Mouse (Mus musculus) neural tube, embryonic 11.5 days (tissue): ENCODE measurements around the gene Gjb2. TPM values are rescaled to one million over a fixed set of nuclear protein-coding genes. Genes with fewer than 3 reads are reported as not detected.
A peak's percentile ranks its signal among the peaks of the same experiment; 100 is the strongest.

Source experiments
- ATAC-seq: fragments of 200-750 bp; cut with Nextera tagmentation; 2 replicates; pipeline ENCODE4 v1.8.0; 2017; ENCODE audit warnings: moderate number of reproducible peaks, mild to moderate bottlenecking, moderate TSS enrichment, moderate library complexity; ENCODE audit not compliant: insufficient read depth, low FRiP score, low TSS enrichment
- DNase-seq: peaks from one replicate; pipeline ENCODE4 v3.0.0-alpha.2; 2015; ENCODE audit warnings: low spot score
- H3K27ac ChIP-seq: fragments of 300-500 bp; sonication (generic); 2 replicates; pipeline ENCODE4 v1.5.1; 2014; ENCODE audit warnings: low read depth, mild to moderate bottlenecking, low read length
- H3K27me3 ChIP-seq: fragments of 300-500 bp; sonication (generic); 2 replicates; pipeline ENCODE4 v1.6.1; 2014; ENCODE audit warnings: mild to moderate bottlenecking, low read length, mixed read lengths; ENCODE audit not compliant: control insufficient read depth, insufficient read depth
- H3K36me3 ChIP-seq: fragments of 300-500 bp; sonication (generic); 2 replicates; pipeline ENCODE4 v1.6.1; 2014; ENCODE audit warnings: mild to moderate bottlenecking, low read length, moderate library complexity, mixed read lengths; ENCODE audit not compliant: control insufficient read depth, insufficient read depth
- H3K4me1 ChIP-seq: fragments of 300-500 bp; sonication (generic); 2 replicates; pipeline ENCODE4 v1.6.1; 2014; ENCODE audit warnings: low read length, mixed read lengths; ENCODE audit not compliant: control insufficient read depth, insufficient read depth
- H3K4me2 ChIP-seq: fragments of 300-500 bp; sonication (generic); 2 replicates; pipeline ENCODE4 v1.6.1; 2014; ENCODE audit warnings: low read depth, mild to moderate bottlenecking, moderate library complexity
- H3K4me3 ChIP-seq: fragments of 300-500 bp; sonication (generic); 2 replicates; pipeline ENCODE4 v1.5.1; 2014; ENCODE audit warnings: low read depth, low read length
- H3K9ac ChIP-seq: fragments of 300-500 bp; sonication (generic); 2 replicates; pipeline ENCODE4 v1.6.1; 2014; ENCODE audit warnings: mild to moderate bottlenecking, low read length
- H3K9me3 ChIP-seq: fragments of 300-500 bp; sonication (generic); 2 replicates; pipeline ENCODE4 v1.6.1; 2016; ENCODE audit warnings: low read length; ENCODE audit not compliant: control insufficient read depth
- WGBS: fragments of 180-500 bp; shearing (Covaris S2); extraction: QIAGEN DNeasy Blood & Tissue Kit; methylation state at CpG from one replicate; pipeline ENCODE4 v1.1.7; 2014; 5-methylcytosine and 5-hydroxymethylcytosine counted together
- polyA plus RNA-seq: library from polyadenylated mRNA; unstranded; fragments of >200 nt; fragmentation: Nextera tagmentation; extraction: Ambion mirVana; gene quantifications from 2 replicates; pipeline ENCODE4 v1.2.1, GENCODE M21; 2014

The Gjb2 gene
- 47.4 and 50.0 TPM in 2 replicates for polyA plus RNA-seq

GRCm38 (mm10) chr14:57104106-57105023 lies at the start of gene Gjb2:
TSS of gene Gjb2 (minus strand) at chr14:57104702.
- Histone ChIP-seq H3K27me3 (peaks cover 49% of the 10 kb centered on the region), H3K27ac (no peak within 1 kb of the TSS)

GRCm38 (mm10) chr14:57145741-57146140 lies 41.2 kb upstream of the Gjb2 start:
- 60% methylated on average over 4 of the region's 4 CpGs for whole genome bisulfite sequencing
- DNase-seq: no peak
- no peak for ATAC-seq
- Histone ChIP-seq H3K36me3 (no peaks in the 10 kb centered on the region), H3K27me3 (no peaks in the 10 kb centered on the region), H3K4me1 (no peaks in the 10 kb centered on the region), H3K4me3 (no peak overlapping the region), H3K27ac (no peak overlapping the region), H3K9me3 (no peaks in the 10 kb centered on the region), H3K9ac (no peak overlapping the region), H3K4me2 (no peak overlapping the region)

More at GRCm38 (mm10) chr14:57104106-57105023, at the start of gene Gjb2:
- Histone ChIP-seq H3K9ac (peak within 1 kb of the TSS; percentile 40), H3K4me2 (peak within 1 kb of the TSS; percentile 100), H3K9me3 (no peaks in the 10 kb centered on the region), H3K4me3 (peak within 1 kb of the TSS; percentile 58), H3K36me3 (no peaks in the 10 kb centered on the region), H3K4me1 (0 out of 2 replicates have a peak, but pooled peaks cover 2% of the 10 kb centered on the region)
- peak; percentile 55 for DNase-seq
- under 1% methylated on average over 98 of the region's 101 CpGs for WGBS
- 0 out of 2 replicates have a peak, but pooled peaks have one; percentile 38 for ATAC-seq

- 26% methylated on average over 8 of the region's 8 CpGs for WGBS
- Histone ChIP-seq H3K4me3 (no peak overlapping the region), H3K27ac (no peak overlapping the region), H3K36me3 (no peaks in the 10 kb centered on the region), H3K9me3 (no peaks in the 10 kb centered on the region), H3K27me3 (peaks cover 24% of the 10 kb centered on the region), H3K4me1 (peaks cover 8% of the 10 kb centered on the region; the same call in 1 of the 2 replicates), H3K9ac (no peak overlapping the region), H3K4me2 (no peak overlapping the region)
- no peak for DNase-seq
- ATAC-seq: peak; percentile 63
Measured at GRCm38 (mm10) chr14:57135265-57135664, 30.8 kb upstream of the Gjb2 start.

- peaks cover 8% of the 10 kb centered on the region; the same call in 1 of the 2 replicates for H3K4me1 ChIP-seq
- no peak for ATAC-seq
- H3K9ac ChIP-seq: no peak within 1 kb of the TSS
- H3K4me2 ChIP-seq: peak within 1 kb of the TSS; percentile 58
- H3K9me3 ChIP-seq: no peaks in the 10 kb centered on the region
- peaks cover 24% of the 10 kb centered on the region for H3K27me3 ChIP-seq
- DNase-seq: peak; percentile 21
- H3K4me3 ChIP-seq: peak within 1 kb of the TSS; percentile 31
- no peak within 1 kb of the TSS for H3K27ac ChIP-seq
- no peaks in the 10 kb centered on the region for H3K36me3 ChIP-seq
- 2% methylated on average over 33 of the region's 33 CpGs for WGBS
Measured at GRCm38 (mm10) chr14:57133161-57133661, 28.7 kb upstream of the Gjb2 start, which contains the start of gene Gjb6. TSS of gene Gjb6 (minus strand) at chr14:57133611.

GRCm38 (mm10) chr14:57127383-57127782 lies 22.9 kb upstream of the Gjb2 start:
- no peak for ATAC-seq
- Histone ChIP-seq H3K27ac (no peak overlapping the region), H3K4me3 (no peak overlapping the region), H3K4me2 (no peak overlapping the region), H3K9ac (no peak overlapping the region), H3K9me3 (no peaks in the 10 kb centered on the region), H3K27me3 (peaks cover 4% of the 10 kb centered on the region), H3K4me1 (no peaks in the 10 kb centered on the region), H3K36me3 (no peaks in the 10 kb centered on the region)
- WGBS: 76% methylated on average over 4 of the region's 4 CpGs
- DNase-seq: no peak

- H3K27ac ChIP-seq: no peak overlapping the region
- WGBS: 88% methylated on average over 7 of the region's 7 CpGs
- no peaks in the 10 kb centered on the region for H3K36me3 ChIP-seq
- no peaks in the 10 kb centered on the region for H3K4me1 ChIP-seq
- no peak overlapping the region for H3K4me2 ChIP-seq
- DNase-seq (no peak), ATAC-seq (no peak)
- H3K9me3 ChIP-seq: no peaks in the 10 kb centered on the region
- H3K27me3 ChIP-seq: no peaks in the 10 kb centered on the region
- no peak overlapping the region for H3K4me3 ChIP-seq
- no peak overlapping the region for H3K9ac ChIP-seq
Measured at GRCm38 (mm10) chr14:57122295-57122694, 17.8 kb upstream of the Gjb2 start.

GRCm38 (mm10) chr14:57115823-57116544 lies 11.5 kb upstream of the Gjb2 start, which contains the start of gene Gm4491:
TSS of gene Gm4491 (minus strand) at chr14:57115883.
- peaks cover 4% of the 10 kb centered on the region; the same call in 1 of the 2 replicates for H3K4me1 ChIP-seq
- no peak within 1 kb of the TSS for H3K27ac ChIP-seq
- DNase-seq: peak; percentile 40
- no peak for ATAC-seq
- no peaks in the 10 kb centered on the region for H3K9me3 ChIP-seq
- 15% methylated on average over 13 of the region's 13 CpGs for WGBS
- H3K4me3 ChIP-seq: no peak within 1 kb of the TSS
- no peak within 1 kb of the TSS for H3K9ac ChIP-seq
- no peaks in the 10 kb centered on the region for H3K27me3 ChIP-seq
- no peaks in the 10 kb centered on the region for H3K36me3 ChIP-seq
- no peak within 1 kb of the TSS for H3K4me2 ChIP-seq

- ATAC-seq (no peak), DNase-seq (peak; percentile 61)
- Histone ChIP-seq H3K4me1 (0 out of 2 replicates have a peak, but pooled peaks cover 1% of the 10 kb centered on the region), H3K4me3 (no peak overlapping the region), H3K36me3 (no peaks in the 10 kb centered on the region), H3K9ac (no peak overlapping the region), H3K9me3 (no peaks in the 10 kb centered on the region), H3K27ac (no peak overlapping the region), H3K4me2 (no peak overlapping the region), H3K27me3 (peaks cover 29% of the 10 kb centered on the region)
- WGBS: 8% methylated on average over 4 of the region's 4 CpGs
Measured at GRCm38 (mm10) chr14:57109194-57109593, 4.7 kb upstream of the Gjb2 start.
